Mouse (Mus musculus) limb, embryonic 15.5 days (tissue): ENCODE measurements around the gene Mgat5. TPM values are rescaled to one million over a fixed set of nuclear protein-coding genes. Genes with fewer than 3 reads are reported as not detected.

Source experiments
- ATAC-seq: fragments of 200-750 bp; cut with Nextera tagmentation; 2 replicates; pipeline ENCODE4 v1.8.0; 2017; ENCODE audit warnings: low read depth, moderate TSS enrichment; ENCODE audit not compliant: insufficient number of reproducible peaks, low FRiP score, low TSS enrichment
- H3K27ac ChIP-seq: fragments of 300-500 bp; sonication (generic); 2 replicates; pipeline ENCODE4 v1.5.1; 2015; ENCODE audit warnings: moderate library complexity, mild to moderate bottlenecking, inconsistent platforms
- H3K27me3 ChIP-seq: fragments of 300-500 bp; sonication (generic); 2 replicates; pipeline ENCODE4 v1.6.1; 2015; ENCODE audit warnings: inconsistent platforms
- H3K36me3 ChIP-seq: fragments of 300-500 bp; sonication (generic); 2 replicates; pipeline ENCODE4 v1.6.1; 2015; ENCODE audit warnings: inconsistent platforms
- H3K4me1 ChIP-seq: fragments of 300-500 bp; sonication (generic); 2 replicates; pipeline ENCODE4 v1.6.1; 2015; ENCODE audit warnings: inconsistent platforms
- H3K4me2 ChIP-seq: fragments of 300-500 bp; sonication (generic); 2 replicates; pipeline ENCODE4 v1.6.1; 2015; ENCODE audit warnings: mild to moderate bottlenecking, inconsistent platforms
- H3K4me3 ChIP-seq: fragments of 300-500 bp; sonication (generic); 2 replicates; pipeline ENCODE4 v1.5.1; 2015; ENCODE audit warnings: mild to moderate bottlenecking, inconsistent platforms
- H3K9ac ChIP-seq: fragments of 300-500 bp; sonication (generic); 2 replicates; pipeline ENCODE4 v1.6.1; 2015; ENCODE audit warnings: inconsistent platforms
- H3K9me3 ChIP-seq: fragments of 300-500 bp; sonication (generic); 2 replicates; pipeline ENCODE4 v1.6.1; 2016; ENCODE audit warnings: inconsistent platforms
- WGBS: fragments of 180-500 bp; shearing (Covaris S2); methylation state at CpG from one replicate; pipeline ENCODE4 v1.1.7; 2015; 5-methylcytosine and 5-hydroxymethylcytosine counted together
- polyA plus RNA-seq: library from polyadenylated mRNA; unstranded; fragments of >200 nt; fragmentation: Nextera tagmentation; extraction: Ambion mirVana; gene quantifications from 2 replicates; pipeline ENCODE4 v1.2.1, GENCODE M21; 2015

Mgat5 gene
- polyA plus RNA-seq, 1 experiment from 2014 or later, result 6.7 TPM

GRCm38 (mm10) chr1:127310703-127311102 lies 105.9 kb downstream of the Mgat5 start:
- no peaks in the 10 kb centered on the region for H3K9me3 ChIP-seq
- WGBS, result 78% methylated on average over 3 of the region's 3 CpGs
- H3K27me3 ChIP-seq, result no peaks in the 10 kb centered on the region
- H3K27ac ChIP-seq, result no peak overlapping the region
- H3K4me2 ChIP-seq, result no peak overlapping the region
- no peak overlapping the region for H3K9ac ChIP-seq
- no peak overlapping the region for H3K4me3 ChIP-seq
- H3K36me3 ChIP-seq, result no peaks in the 10 kb centered on the region
- H3K4me1 ChIP-seq, result 0 out of 2 replicates have a peak, but pooled peaks cover 2% of the 10 kb centered on the region
- ATAC-seq, result no peak

DNA sequence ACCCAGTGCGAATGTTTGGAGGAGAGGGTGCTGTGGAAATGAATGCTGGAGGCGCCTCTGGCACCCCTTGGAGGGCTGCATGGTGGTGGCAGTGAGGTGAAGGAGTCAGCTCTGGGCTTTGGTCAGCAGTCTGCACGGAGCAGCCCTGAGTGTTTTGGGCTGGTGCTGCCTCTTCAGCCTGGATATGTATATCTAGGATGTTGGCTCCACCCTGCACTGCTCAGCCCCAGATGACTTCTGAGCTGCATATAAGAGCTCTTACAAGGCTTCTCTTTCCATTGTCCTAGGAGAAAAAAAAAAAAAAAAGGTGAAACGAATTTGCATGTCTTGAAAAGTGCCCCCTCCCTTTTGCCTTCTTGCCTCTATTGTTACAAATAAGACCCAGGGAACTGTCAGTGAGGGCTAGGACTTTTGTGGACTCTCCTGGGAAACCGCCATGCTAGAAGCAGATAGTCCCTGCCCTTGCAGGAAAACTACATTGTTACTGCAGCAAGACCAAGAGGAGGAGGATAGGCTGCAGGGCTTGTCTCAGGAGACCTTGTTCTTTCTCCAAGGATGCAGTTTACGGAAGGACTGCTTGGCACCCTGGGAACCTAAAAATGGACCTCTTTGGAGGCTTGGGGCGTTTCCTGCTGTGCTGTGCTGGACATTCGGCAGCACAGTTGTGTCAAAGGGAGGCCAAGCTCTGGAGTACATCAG lies 109.0 kb downstream of the Mgat5 start:
- Histone ChIP-seq H3K4me3 (no peak overlapping the region), H3K4me1 (no peaks in the 10 kb centered on the region), H3K36me3 (no peaks in the 10 kb centered on the region), H3K27ac (no peak overlapping the region), H3K9ac (no peak overlapping the region), H3K9me3 (no peaks in the 10 kb centered on the region), H3K27me3 (no peaks in the 10 kb centered on the region), H3K4me2 (no peak overlapping the region)
- WGBS, result 70% methylated on average over 8 of the region's 8 CpGs
- ATAC-seq, result no peak

GRCm38 (mm10) chr1:127315763-127316627 lies 111.2 kb downstream of the Mgat5 start:
- Histone ChIP-seq H3K4me2 (no peak overlapping the region), H3K4me3 (no peak overlapping the region), H3K27ac (no peak overlapping the region), H3K27me3 (no peaks in the 10 kb centered on the region), H3K4me1 (peaks cover 4% of the 10 kb centered on the region; the same call in 1 of the 2 replicates), H3K9ac (no peak overlapping the region), H3K36me3 (no peaks in the 10 kb centered on the region), H3K9me3 (no peaks in the 10 kb centered on the region)
- 89% methylated on average over 13 of the region's 13 CpGs for WGBS
- no peak for ATAC-seq

DNA sequence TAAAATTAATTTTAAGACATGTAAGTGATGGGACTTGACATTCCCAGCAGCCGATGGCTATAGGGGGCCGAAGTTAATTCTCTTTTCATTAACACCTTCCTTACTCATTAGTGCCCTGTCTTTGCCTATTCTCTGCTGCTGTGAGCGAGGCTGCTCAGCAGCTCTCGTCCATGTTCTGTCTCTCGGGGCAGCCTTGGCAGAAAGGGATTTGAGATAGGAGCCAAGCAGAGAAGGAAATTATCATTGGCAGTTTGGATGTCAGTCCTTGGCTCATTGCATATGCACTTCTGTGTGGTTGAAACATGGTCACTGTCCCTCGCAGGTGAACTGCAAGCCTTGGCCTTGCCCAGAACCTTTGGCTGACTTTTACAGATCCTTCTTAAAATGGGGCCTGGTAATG lies 111.8 kb downstream of the Mgat5 start:
- no peak overlapping the region for H3K4me2 ChIP-seq
- no peak for ATAC-seq
- no peaks in the 10 kb centered on the region for H3K9me3 ChIP-seq
- H3K27ac ChIP-seq, result no peak overlapping the region
- no peaks in the 10 kb centered on the region for H3K27me3 ChIP-seq
- H3K4me3 ChIP-seq, result no peak overlapping the region
- 63% methylated on average over 6 of the region's 6 CpGs for WGBS
- H3K9ac ChIP-seq, result no peak overlapping the region
- no peaks in the 10 kb centered on the region for H3K36me3 ChIP-seq
- H3K4me1 ChIP-seq, result peaks cover 4% of the 10 kb centered on the region; the same call in 1 of the 2 replicates

GRCm38 (mm10) chr1:127317541-127317940 lies 112.7 kb downstream of the Mgat5 start:
- Histone ChIP-seq H3K27ac (no peak overlapping the region), H3K4me1 (peaks cover 4% of the 10 kb centered on the region; the same call in 1 of the 2 replicates), H3K9me3 (no peaks in the 10 kb centered on the region), H3K4me2 (no peak overlapping the region), H3K4me3 (no peak overlapping the region), H3K36me3 (no peaks in the 10 kb centered on the region), H3K9ac (no peak overlapping the region), H3K27me3 (no peaks in the 10 kb centered on the region)
- ATAC-seq, result no peak
- WGBS, result 40% methylated on average over 9 of the region's 9 CpGs

DNA sequence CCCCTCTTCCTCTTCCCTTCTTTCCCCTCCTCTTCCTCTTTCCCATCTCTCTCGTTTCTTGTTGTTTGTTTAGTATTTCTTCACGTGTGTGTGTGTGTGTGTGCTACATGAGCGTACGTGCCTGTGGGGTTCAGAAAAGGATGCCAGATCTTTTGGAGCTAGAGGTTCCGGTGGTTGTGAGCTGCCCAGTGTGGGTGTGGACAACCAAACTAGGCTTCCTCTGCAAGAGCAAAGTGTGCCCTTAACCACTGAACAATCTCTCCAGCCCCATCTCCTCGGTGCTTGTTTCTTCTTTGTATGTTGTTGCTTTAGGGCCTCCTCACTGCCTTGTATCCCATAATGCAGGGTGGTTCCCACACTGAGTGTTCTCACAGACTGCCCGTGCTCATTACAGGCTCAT lies 113.7 kb downstream of the Mgat5 start:
- no peak overlapping the region for H3K9ac ChIP-seq
- no peaks in the 10 kb centered on the region for H3K27me3 ChIP-seq
- no peak for ATAC-seq
- no peak overlapping the region for H3K27ac ChIP-seq
- no peak overlapping the region for H3K4me3 ChIP-seq
- H3K9me3 ChIP-seq, result no peaks in the 10 kb centered on the region
- H3K4me2 ChIP-seq, result no peak overlapping the region
- H3K4me1 ChIP-seq, result peaks cover 4% of the 10 kb centered on the region; the same call in 1 of the 2 replicates
- H3K36me3 ChIP-seq, result no peaks in the 10 kb centered on the region
- 77% methylated on average over 7 of the region's 7 CpGs for WGBS

GRCm38 (mm10) chr1:127319768-127320167 lies 115.0 kb downstream of the Mgat5 start:
- H3K4me2 ChIP-seq, result no peak overlapping the region
- H3K9ac ChIP-seq, result no peak overlapping the region
- no peaks in the 10 kb centered on the region for H3K9me3 ChIP-seq
- peaks cover 4% of the 10 kb centered on the region; the same call in 1 of the 2 replicates for H3K4me1 ChIP-seq
- H3K36me3 ChIP-seq, result no peaks in the 10 kb centered on the region
- whole genome bisulfite sequencing, result 70% methylated on average over 6 of the region's 6 CpGs
- H3K27ac ChIP-seq, result no peak overlapping the region
- H3K27me3 ChIP-seq, result no peaks in the 10 kb centered on the region
- no peak for ATAC-seq
- no peak overlapping the region for H3K4me3 ChIP-seq

DNA sequence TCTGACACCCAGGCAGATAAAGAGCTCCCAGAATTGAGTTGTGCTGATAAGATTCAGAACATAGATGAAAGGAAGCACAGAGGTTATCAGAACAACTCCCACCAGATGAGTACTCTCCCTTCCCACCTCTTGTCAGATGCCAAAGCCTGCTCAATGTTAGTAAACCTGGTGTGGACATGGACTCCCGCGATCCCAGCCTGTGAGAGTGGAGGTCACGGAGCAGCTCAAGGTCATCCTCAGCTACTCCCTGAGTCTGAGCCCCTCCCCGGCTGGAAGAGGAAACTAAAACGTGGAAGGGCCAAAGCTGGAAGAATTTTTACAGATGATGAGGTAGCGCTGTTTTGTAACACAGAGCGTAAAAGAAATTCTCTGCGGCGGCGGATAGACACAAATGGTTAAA lies 116.1 kb downstream of the Mgat5 start:
- Histone ChIP-seq H3K27me3 (no peaks in the 10 kb centered on the region), H3K9ac (no peak overlapping the region), H3K4me1 (peaks cover 6% of the 10 kb centered on the region; the same call in 1 of the 2 replicates), H3K27ac (no peak overlapping the region), H3K36me3 (no peaks in the 10 kb centered on the region), H3K4me3 (no peak overlapping the region), H3K4me2 (no peak overlapping the region), H3K9me3 (no peaks in the 10 kb centered on the region)
- no peak for ATAC-seq
- 83% methylated on average over 10 of the region's 10 CpGs for WGBS

DNA sequence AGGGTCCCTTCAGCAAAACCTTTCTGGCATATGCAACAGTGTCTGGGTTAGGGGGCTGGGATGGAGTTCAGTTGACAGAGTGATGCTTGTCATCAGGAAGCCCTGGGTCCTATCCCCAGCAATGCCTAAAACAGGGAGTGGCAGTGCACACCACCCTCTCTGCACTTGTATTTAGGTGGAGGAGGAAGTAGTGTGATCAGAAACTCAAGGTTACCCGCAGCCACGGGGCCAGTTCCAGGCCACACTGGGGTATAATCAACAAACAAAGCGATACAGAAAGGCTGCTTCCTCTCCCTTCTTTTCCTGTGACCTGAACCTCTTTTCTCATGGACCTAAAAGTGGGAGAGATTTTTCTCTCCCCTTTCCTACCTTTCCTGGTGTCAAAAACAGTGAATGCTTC lies 116.8 kb downstream of the Mgat5 start:
- H3K9ac ChIP-seq, result no peak overlapping the region
- H3K36me3 ChIP-seq, result no peaks in the 10 kb centered on the region
- H3K27me3 ChIP-seq, result no peaks in the 10 kb centered on the region
- H3K4me3 ChIP-seq, result no peak overlapping the region
- no peak overlapping the region for H3K27ac ChIP-seq
- H3K4me2 ChIP-seq, result no peak overlapping the region
- H3K9me3 ChIP-seq, result no peaks in the 10 kb centered on the region
- H3K4me1 ChIP-seq, result peaks cover 6% of the 10 kb centered on the region; the same call in 1 of the 2 replicates
- ATAC-seq, result no peak
- 68% methylated on average over 3 of the region's 3 CpGs for WGBS

DNA sequence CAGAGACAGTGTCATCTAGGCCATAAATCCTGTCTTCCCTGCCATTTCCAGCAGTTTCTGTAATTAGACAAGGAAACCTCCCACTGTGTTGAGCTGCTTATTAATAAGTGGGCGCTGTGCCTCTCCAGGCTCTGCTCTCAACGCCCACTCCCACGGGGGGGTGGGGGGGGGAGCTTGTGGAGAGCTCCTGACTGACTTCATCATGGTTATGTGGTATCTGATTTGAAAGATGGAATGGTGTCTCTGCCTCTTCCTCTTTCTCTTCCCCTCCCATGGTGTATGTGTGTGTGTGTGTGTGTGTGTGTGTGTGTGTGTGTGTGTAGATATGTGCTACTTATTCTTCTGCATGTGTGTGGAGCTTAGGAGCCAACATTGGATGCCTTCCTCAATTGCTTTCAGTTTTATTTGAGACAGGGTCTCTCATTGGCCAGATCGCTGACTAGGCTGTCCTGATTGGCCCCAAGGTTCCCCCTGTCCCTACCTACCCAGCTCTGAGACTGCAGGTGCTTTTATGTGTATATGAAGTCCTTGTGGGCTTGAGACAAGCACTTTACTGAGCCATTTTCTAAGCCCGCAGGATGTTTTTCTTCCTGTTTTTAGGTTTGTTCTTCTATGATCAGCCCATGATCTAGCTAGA lies 117.5 kb downstream of the Mgat5 start:
- Histone ChIP-seq H3K9me3 (no peaks in the 10 kb centered on the region), H3K4me3 (no peak overlapping the region), H3K27me3 (no peaks in the 10 kb centered on the region), H3K27ac (no peak overlapping the region), H3K9ac (no peak overlapping the region), H3K4me1 (peaks cover 6% of the 10 kb centered on the region; the same call in 1 of the 2 replicates), H3K4me2 (no peak overlapping the region), H3K36me3 (no peaks in the 10 kb centered on the region)
- WGBS, result 60% methylated on average over 5 of the region's 5 CpGs
- no peak for ATAC-seq

DNA sequence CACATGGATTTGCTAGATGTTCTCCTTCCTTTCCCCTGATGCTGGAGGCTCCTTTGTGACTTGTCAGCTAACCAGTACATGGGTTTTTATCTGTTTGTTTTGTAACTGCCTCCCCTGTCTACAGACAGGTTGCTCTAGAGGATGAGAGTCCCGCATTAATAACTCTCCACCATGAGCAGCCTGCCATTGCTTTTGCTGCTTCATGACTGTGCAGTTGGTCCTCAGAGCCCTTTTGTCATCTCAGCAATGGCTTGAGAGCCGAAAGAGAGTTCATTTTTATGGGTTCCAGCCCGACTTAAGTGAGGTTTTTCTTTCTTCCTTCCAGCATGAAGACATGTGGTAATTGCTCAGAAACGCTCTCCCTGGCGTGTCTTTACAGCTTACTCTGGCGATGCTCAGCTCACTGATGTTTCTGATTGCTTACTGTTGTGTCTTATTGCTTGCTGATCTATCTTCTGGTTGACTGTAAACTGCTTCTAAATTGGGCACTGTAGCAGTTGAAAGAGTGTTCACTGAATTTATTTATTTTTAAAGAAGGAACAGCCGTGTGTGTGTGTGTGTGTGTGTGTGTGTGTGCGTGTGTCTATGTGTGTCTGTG lies 120.9 kb downstream of the Mgat5 start:
- 44% methylated on average over 8 of the region's 8 CpGs for WGBS
- no peak for ATAC-seq
- Histone ChIP-seq H3K4me2 (no peak overlapping the region), H3K27ac (no peak overlapping the region), H3K9me3 (no peaks in the 10 kb centered on the region), H3K36me3 (no peaks in the 10 kb centered on the region), H3K27me3 (no peaks in the 10 kb centered on the region), H3K9ac (no peak overlapping the region), H3K4me1 (0 out of 2 replicates have a peak, but pooled peaks cover 2% of the 10 kb centered on the region), H3K4me3 (no peak overlapping the region)
